Comparison of ENCODE assay signal across 17 mouse cellular contexts in genomic region chr9:13308718-13309117, GRCm38 (mm10).
"Had no signal": no experiment of that assay in that cellular context is flagged by ENCODE, and none has a peak within 500 bp of the region (broad histone marks: within the 10 kb centered on the region; RNA-seq: fewer than 3 reads in every experiment).

No protein-coding gene starts in this region.

- H3K9me3 ChIP-seq: limb, embryonic 10.5 days; liver, embryonic 15.5 days; midbrain, embryonic 10.5 days had no signal

- ATAC-seq: intestine, postnatal 0 days; lung, postnatal 0 days had no signal

- H3K4me2 ChIP-seq: liver, embryonic 11.5 days; liver, embryonic 15.5 days had no signal

- H3K9ac ChIP-seq: liver, embryonic 15.5 days had no signal

- H3K36me3 ChIP-seq: limb, embryonic 10.5 days; liver, embryonic 15.5 days; midbrain, embryonic 10.5 days had no signal

- H3K27ac ChIP-seq: left cerebral cortex, adult 2 months; limb, embryonic 10.5 days; liver, embryonic 15.5 days; midbrain, embryonic 10.5 days had no signal

- DNase-seq: kidney, postnatal 4 days; lung, adult 2 months; lung, postnatal 36 days; midbrain, embryonic 14.5 days; retina, postnatal 1 day; right cerebral cortex, postnatal 4 days; spleen, adult 18-20 months; thymus, adult 18-20 months; thymus, postnatal 14 days had no signal

- H3K4me3 ChIP-seq: left cerebral cortex, adult 2 months; limb, embryonic 10.5 days; liver, embryonic 15.5 days; midbrain, embryonic 10.5 days; myocyte had no signal

- H3K27me3 ChIP-seq: liver, embryonic 15.5 days had no signal

- H3K4me1 ChIP-seq: liver, embryonic 15.5 days had no signal
